Mouse (Mus musculus): ENCODE measurements at regions not wholly inside any gene's neighbourhood (a gene's known extent, or its start where the extent isn't known, plus 50 kb on each side); places are given as distances from the start of the nearest gene placed in this dataset.
A peak's percentile ranks its signal among the peaks of the same experiment; 100 is the strongest.

GRCm38 (mm10) chr7:135767493-135767892 is 51.3 kb upstream of the Mki67 start:
- DNase-seq (ENCODE audit: low read depth), result no peak

- DNase-seq (ENCODE audit: low read depth), result no peak
Measured at GRCm38 (mm10) chr7:135768064-135768463, 51.9 kb upstream of the Mki67 start.

- peak; percentile 52 for DNase-seq (ENCODE audit: low read depth)
Measured at GRCm38 (mm10) chr7:135768592-135768991, 52.4 kb upstream of the Mki67 start.

- DNase-seq (ENCODE audit: low read depth), result no peak
Measured at GRCm38 (mm10) chr7:135769082-135769673, 53.0 kb upstream of the Mki67 start.

- no peak for DNase-seq (ENCODE audit: low read depth)
Measured at GRCm38 (mm10) chr7:135770051-135770450, 53.9 kb upstream of the Mki67 start.

- DNase-seq (ENCODE audit: low read depth), result no peak
Measured at GRCm38 (mm10) chr7:135775832-135776433, 59.8 kb upstream of the Mki67 start.

- no peak for DNase-seq (ENCODE audit: low read depth)
Measured at GRCm38 (mm10) chr7:135790167-135790566, 74.0 kb upstream of the Mki67 start.

GRCm38 (mm10) chr7:135790978-135791377 is 74.8 kb upstream of the Mki67 start:
- DNase-seq (ENCODE audit: low read depth), result peak; percentile 57

GRCm38 (mm10) chr7:135791953-135792690 is 76.0 kb upstream of the Mki67 start:
- no peak for DNase-seq (ENCODE audit: low read depth)

- DNase-seq (ENCODE audit: low read depth), result peak; percentile 63
Measured at GRCm38 (mm10) chr7:135792918-135793317, 76.8 kb upstream of the Mki67 start.

- peak; percentile 13 for DNase-seq (ENCODE audit: low read depth)
Measured at GRCm38 (mm10) chr7:135794238-135794637, 78.1 kb upstream of the Mki67 start.

- DNase-seq (ENCODE audit: low read depth), result no peak
Measured at GRCm38 (mm10) chr7:135794679-135795078, 78.5 kb upstream of the Mki67 start.

GRCm38 (mm10) chr7:135798441-135798840 is 82.3 kb upstream of the Mki67 start:
- no peak for DNase-seq (ENCODE audit: low read depth)

- DNase-seq (ENCODE audit: low read depth), result no peak
Measured at GRCm38 (mm10) chr7:135802598-135803121, 86.5 kb upstream of the Mki67 start.

GRCm38 (mm10) chr7:135804730-135805129 is 88.6 kb upstream of the Mki67 start:
- DNase-seq (ENCODE audit: low read depth), result no peak

- no peak for DNase-seq (ENCODE audit: low read depth)
Measured at GRCm38 (mm10) chr7:135806139-135806538, 90.0 kb upstream of the Mki67 start.

- no peak for DNase-seq (ENCODE audit: low read depth)
Measured at GRCm38 (mm10) chr7:135806673-135807072, 90.5 kb upstream of the Mki67 start.

GRCm38 (mm10) chr7:135809167-135809566 is 93.0 kb upstream of the Mki67 start:
- DNase-seq (ENCODE audit: low read depth), result no peak

GRCm38 (mm10) chr7:135809751-135810379 is 93.7 kb upstream of the Mki67 start:
- no peak for DNase-seq (ENCODE audit: low read depth)

- no peak for DNase-seq (ENCODE audit: low read depth)
Measured at GRCm38 (mm10) chr7:135810971-135811370, 94.8 kb upstream of the Mki67 start.

GRCm38 (mm10) chr7:135813616-135814015 is 97.5 kb upstream of the Mki67 start:
- no peak for DNase-seq (ENCODE audit: low read depth)

GRCm38 (mm10) chr7:135816191-135816590 is 100.0 kb upstream of the Mki67 start:
- DNase-seq (ENCODE audit: low read depth), result no peak

- DNase-seq (ENCODE audit: low read depth), result no peak
Measured at GRCm38 (mm10) chr7:135817868-135818267, 101.7 kb upstream of the Mki67 start.

All from c-Kit-positive CD71-negative TER-119-negative erythroid progenitor cells, embryonic 14.5 days (primary cell).